Mouse (Mus musculus): ENCODE measurements around the gene Acer1.
"Not testable (repeated sequence)": the region's sequence is repeated elsewhere in the genome, so short reads cannot be mapped to it uniquely, and the experiment has no call there.

Acer1 gene

GRCm38 (mm10) chr17:56938751-56939150 lies 43.2 kb downstream of the Acer1 start:
- no peak for DNase-seq (ENCODE audit: low spot score)

DNA sequence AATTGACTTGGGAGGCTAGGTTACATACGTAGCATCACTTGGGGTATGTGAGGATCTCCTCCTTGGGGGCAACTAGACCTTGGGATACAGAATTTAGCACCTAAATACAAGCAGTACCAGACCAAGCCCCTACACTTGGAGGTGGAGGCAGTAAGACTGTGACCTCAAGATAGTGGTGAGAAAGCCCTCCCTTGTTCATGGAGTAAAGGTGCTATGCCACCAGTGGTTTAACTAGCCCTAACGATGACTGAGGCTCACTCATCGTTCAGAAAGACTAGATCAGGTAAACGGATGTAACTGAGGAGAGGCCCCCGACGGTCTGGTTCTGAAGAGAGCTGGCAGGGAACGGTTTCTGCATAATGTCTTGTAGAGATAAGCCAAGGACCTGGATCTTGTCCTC lies 45.2 kb downstream of the Acer1 start:
- DNase-seq (ENCODE audit: low spot score): no peak

DNA sequence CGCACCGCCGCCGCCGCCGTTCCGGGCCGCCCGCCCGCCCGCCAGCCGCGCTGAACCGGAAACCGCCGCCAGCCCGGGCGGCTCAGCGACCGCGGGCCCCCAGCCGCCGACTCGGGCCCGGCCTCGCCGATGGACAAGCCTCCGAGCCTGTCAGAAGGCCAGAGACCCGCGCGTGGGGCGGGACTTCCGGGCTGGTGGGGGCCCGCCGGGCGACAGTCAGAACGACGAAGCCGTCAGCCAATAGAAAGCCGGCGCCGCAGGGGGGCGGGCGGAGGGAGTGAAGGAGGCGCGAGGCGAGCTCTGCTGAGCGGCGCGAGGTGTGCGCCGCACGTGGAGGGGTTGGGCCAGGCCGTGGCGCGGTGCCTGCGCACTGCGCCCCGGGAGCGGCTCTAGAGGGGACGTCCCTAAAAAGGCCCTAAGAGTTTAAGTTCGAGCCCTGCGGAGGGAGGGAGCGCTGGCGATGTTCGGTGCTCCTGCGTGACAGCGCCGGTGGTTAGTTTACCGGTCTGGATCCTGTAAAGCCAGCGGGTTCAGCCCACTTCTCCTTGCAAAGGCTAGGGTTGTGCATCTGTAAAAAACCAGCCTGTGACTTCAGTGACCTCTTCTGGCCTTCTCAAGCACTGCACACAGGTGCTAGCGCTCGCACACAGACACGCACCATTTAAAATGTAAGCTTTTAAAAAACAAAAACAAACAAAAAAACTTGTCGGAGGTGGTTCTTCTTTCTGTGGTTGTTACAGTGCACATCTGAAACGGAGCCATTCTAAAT lies 46.4 kb downstream of the Acer1 start, which contains the start of gene Mllt1:
Mllt1 (minus strand) TSS at position 53 of the 769 bp plus-strand sequence.
- DNase-seq (ENCODE audit: low spot score): peak; percentile 96

GRCm38 (mm10) chr17:56934545-56935330 lies 47.2 kb downstream of the Acer1 start:
- DNase-seq (ENCODE audit: low spot score): no peak

DNA sequence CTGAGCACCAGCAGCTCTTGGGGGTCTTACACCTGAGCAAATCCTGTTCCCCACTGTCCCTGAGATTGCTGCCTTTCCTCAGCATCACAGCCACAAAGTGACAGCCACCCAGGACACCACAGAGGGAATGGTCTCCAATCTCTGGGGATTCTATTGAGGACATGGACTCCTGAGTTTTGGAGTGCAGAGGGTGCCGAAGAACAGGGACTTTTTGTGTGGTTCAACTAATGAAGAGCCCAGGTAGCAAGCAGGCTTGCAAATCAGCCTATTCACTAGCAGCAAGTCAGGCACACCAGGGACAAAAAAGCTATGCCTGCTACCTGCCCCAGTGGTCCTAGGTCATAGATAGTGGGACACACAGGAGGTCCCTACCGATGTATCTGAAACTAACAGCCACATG lies 48.5 kb downstream of the Acer1 start:
- no peak for DNase-seq (ENCODE audit: low spot score)

- DNase-seq (ENCODE audit: low spot score): no peak
These were observed 51.9 kb downstream of the Acer1 start for GRCm38 (mm10) chr17:56930026-56930425.

DNA sequence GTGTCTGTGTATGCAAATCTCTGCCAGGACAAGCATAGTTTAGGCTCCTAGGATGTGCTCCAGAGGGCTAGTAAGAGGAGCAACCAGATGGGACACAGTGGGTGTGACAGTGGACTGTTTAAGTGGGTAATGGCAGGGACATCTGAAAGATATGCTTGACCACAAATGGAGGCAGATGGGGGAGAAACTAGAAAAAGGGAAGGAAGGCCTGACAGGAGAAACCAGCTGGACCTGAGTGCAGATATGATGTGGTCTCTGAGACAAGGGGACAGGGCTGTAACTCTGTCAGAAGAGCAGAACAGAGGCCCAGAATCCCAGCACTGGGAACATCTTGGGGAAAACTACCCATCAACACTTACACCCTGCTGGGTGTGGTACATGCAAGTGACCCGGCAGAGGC lies 52.4 kb downstream of the Acer1 start:
- no peak for DNase-seq (ENCODE audit: low spot score)

DNA sequence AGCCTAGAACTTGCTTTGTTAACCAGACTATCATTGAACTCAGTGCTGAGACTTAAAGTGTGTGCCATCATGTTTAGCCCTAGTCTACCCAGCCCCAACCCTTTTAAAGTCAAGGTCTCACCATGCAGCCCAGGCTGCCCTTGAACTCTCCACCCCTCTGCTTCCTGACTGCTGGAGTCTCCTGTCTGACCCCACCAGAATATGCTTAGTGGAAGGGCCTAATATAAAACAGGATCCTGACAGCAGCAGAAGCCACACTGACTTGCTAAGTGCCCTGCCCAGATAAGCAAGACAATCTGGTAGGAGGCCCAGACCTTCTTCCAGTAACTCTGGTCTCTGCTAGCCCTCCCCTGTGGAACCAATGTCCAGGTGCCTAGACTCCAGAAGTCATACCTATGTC lies 52.8 kb downstream of the Acer1 start:
- DNase-seq (ENCODE audit: low spot score): no peak

DNA sequence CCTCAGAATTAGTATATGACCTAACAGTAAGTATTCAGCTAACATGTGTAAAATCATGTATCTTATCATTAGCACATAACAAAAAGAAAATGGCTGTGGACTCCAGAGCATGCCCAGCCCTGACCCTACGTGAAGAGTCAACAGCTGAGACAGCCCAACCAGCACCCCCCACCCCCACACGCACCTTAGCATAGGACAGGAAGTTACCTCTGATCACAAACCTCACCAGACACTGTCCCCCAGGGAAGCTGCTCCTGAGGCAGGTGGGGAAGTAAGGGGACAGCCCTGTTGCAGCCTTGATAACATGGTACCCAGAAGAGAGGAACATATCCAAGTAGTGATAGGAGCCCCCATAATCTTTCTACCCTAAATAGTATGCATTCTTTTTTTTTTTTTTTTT lies 55.9 kb downstream of the Acer1 start:
- no peak for DNase-seq (ENCODE audit: low spot score)

DNA sequence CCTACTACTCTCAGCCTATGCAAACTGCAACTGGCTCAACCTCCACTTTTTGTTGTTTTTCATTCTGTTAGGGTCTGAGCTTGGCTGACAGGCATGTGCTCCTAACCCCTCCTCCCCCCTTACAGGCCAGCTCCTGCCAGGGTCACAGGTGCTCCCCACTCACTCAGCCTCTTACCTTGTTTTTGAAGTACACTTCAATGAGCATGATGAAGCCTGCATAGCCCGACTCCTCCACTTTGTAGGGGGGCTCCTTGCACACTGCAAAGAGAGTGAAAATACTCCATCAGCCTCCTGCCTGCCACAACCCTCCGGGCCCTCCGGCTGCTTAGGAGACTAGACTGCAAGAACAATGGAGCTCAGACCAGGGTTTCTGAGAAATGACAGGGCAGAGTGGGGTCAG lies 62.2 kb downstream of the Acer1 start:
- DNase-seq (ENCODE audit: low spot score): no peak

DNA sequence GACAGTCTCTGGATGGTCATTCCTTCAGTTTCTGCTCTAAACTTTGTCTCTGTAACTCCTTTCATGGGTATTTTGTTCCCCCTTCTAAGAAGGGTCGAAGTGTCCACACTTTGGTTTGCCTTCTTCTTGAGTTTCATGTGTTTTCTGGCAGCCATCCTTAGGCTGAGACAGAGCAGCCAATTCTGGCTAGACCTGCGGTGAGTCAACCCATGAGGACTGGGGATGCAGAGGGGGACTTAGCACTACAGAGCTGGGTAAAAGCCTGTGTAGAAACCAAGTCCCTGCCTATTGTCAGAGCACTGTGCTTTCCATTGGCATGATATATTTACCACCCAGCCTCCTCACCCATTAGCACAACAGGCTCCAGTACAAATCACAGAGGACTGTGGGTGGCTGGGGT lies 64.8 kb downstream of the Acer1 start:
- DNase-seq (ENCODE audit: low spot score): no peak

GRCm38 (mm10) chr17:56913444-56913843 lies 68.5 kb downstream of the Acer1 start:
- no peak for DNase-seq (ENCODE audit: low spot score)

DNA sequence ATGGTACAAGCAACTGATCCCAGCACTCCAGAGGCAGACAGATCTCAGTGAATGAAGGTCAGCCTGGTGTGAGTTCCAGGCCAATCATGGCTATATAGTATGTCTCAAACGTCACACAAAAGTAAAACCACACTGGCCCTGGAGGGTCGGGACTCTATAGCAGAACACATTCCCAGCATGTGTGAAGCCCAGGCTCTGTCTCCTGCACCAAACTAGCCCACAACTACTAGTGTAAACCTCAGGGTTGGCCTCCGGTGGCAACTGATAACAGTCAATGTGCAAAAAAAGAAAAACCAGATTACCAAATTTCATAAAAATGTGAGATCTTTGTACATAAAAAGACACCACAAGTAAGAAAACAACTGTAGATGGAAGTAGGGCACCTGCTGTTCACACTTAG lies 68.9 kb downstream of the Acer1 start:
- no peak for DNase-seq (ENCODE audit: low spot score)

DNA sequence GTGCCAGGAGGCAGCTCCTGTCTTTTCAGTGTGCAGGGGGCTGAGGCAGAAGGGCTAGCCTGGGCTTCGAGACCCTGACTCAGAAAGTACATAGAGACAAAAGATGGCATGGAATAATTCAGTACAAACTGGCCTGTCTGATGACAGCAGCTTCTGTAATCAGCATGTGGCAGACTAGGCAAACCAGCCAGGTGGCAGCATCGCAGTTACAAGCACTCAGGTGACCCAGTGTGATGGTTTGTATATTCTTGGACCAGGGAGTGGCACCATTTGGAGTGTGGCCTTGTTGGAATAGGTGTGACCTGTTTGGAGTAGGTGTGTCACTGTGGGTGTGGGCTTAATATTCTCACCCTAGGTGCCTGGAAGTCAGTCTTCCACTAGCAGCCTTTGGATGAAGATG lies 72.2 kb downstream of the Acer1 start:
- DNase-seq (ENCODE audit: low spot score): not testable (repeated sequence)

GRCm38 (mm10) chr17:56907887-56908286 lies 74.0 kb downstream of the Acer1 start:
- no peak for DNase-seq (ENCODE audit: low spot score)

GRCm38 (mm10) chr17:56907096-56907495 lies 74.8 kb downstream of the Acer1 start:
- DNase-seq (ENCODE audit: low spot score): no peak

DNA sequence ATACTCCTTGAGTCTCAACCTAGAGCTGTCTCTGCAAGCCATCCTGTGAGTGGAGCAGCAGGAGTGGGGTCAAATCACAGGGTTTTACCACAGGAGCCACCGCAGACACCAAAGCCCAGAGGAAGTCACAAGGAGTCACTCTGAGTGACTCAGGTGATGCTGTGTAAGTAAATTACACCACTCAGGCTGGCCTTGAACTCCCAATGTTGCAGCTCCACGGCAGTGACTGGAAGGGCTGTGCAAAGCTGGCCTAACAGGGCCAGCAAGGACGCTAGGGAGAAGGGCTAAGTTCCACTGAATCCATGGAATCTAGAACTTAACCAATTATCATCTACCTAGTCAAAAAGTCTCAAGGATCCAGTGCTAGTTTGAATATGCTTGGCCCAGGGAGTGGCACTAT lies 75.8 kb downstream of the Acer1 start:
- DNase-seq (ENCODE audit: low spot score): no peak
